Mouse (Mus musculus) forebrain, embryonic 10.5 days (tissue): ENCODE measurements at regions not wholly inside any gene's neighbourhood (a gene's known extent, or its start where the extent isn't known, plus 50 kb on each side); places are given as distances from the start of the nearest gene placed in this dataset.
A peak's percentile ranks its signal among the peaks of the same experiment; 100 is the strongest.

ENCODE experiments used
- DNase-seq: peaks from one replicate; pipeline ENCODE4 v3.0.0-alpha.2; 2017; ENCODE audit warnings: low spot score; ENCODE audit errors: extremely low spot score
- H3K27ac ChIP-seq: fragments of 300-500 bp; sonication (generic); 2 replicates; pipeline ENCODE4 v1.5.1; 2016; ENCODE audit warnings: mild to moderate bottlenecking
- H3K27me3 ChIP-seq: fragments of 300-500 bp; sonication (generic); 2 replicates; pipeline ENCODE4 v1.6.1; 2016; ENCODE audit warnings: mild to moderate bottlenecking; ENCODE audit not compliant: poor library complexity, severe bottlenecking
- H3K36me3 ChIP-seq: fragments of 300-500 bp; sonication (generic); replicated peaks from 2 replicates; pipeline ENCODE4 v1.6.1; 2016; ENCODE audit warnings: mild to moderate bottlenecking, moderate library complexity
- H3K4me1 ChIP-seq: fragments of 300-500 bp; sonication (generic); 2 replicates; pipeline ENCODE4 v1.6.1; 2016
- H3K4me3 ChIP-seq: fragments of 300-500 bp; sonication (generic); 2 replicates; pipeline ENCODE4 v1.5.1; 2016; ENCODE audit warnings: mild to moderate bottlenecking, moderate library complexity
- H3K9me3 ChIP-seq: fragments of 300-500 bp; sonication (generic); 2 replicates; pipeline ENCODE4 v1.6.1; 2016; ENCODE audit warnings: mild to moderate bottlenecking, moderate library complexity
- WGBS: fragments of 180-500 bp; shearing (Covaris S2); methylation state at CpG from one replicate; pipeline ENCODE4 v1.1.7; 2016; 5-methylcytosine and 5-hydroxymethylcytosine counted together

GRCm38 (mm10) chr1:91717961-91718360 is 83.3 kb upstream of the Twist2 start:
- Histone ChIP-seq H3K27me3 (no peaks in the 10 kb centered on the region), H3K36me3 (no peaks in the 10 kb centered on the region), H3K4me3 (no peak overlapping the region), H3K9me3 (no peaks in the 10 kb centered on the region), H3K27ac (no peak overlapping the region), H3K4me1 (no peaks in the 10 kb centered on the region)
- DNase-seq: no peak
- WGBS: 86% methylated on average over 8 of the region's 8 CpGs

GRCm38 (mm10) chr1:91729246-91729645 is 72.0 kb upstream of the Twist2 start:
- Histone ChIP-seq H3K4me3 (no peak overlapping the region), H3K27me3 (no peaks in the 10 kb centered on the region), H3K27ac (no peak overlapping the region), H3K36me3 (no peaks in the 10 kb centered on the region), H3K4me1 (peaks cover 6% of the 10 kb centered on the region; the same call in 1 of the 2 replicates), H3K9me3 (no peaks in the 10 kb centered on the region)
- WGBS: 67% methylated on average over 11 of the region's 11 CpGs
- DNase-seq: no peak

DNA sequence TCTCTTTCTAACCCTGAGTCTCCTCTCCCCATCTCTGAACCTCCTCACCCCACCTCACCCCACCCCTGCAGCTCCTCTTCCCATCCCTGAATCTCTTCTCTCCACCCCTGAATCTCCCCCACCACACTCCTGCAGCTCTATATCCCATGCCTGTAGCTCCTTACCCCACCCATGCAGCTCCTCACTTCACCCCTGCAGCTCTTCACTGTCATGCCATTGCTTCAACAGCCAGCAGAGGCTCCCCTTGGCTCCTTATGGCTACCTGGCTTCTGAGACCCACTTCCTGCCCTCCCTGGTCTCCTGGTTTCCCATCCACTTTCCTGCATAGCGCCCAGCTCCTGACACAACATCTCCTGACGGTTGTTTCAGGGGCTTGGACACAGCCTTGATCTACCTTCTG is 71.0 kb upstream of the Twist2 start:
- H3K27ac ChIP-seq: no peak overlapping the region
- peaks cover 6% of the 10 kb centered on the region; the same call in 1 of the 2 replicates for H3K4me1 ChIP-seq
- WGBS: 75% methylated on average over 2 of the region's 2 CpGs
- no peak for DNase-seq
- H3K9me3 ChIP-seq: no peaks in the 10 kb centered on the region
- no peak overlapping the region for H3K4me3 ChIP-seq
- no peaks in the 10 kb centered on the region for H3K36me3 ChIP-seq
- no peaks in the 10 kb centered on the region for H3K27me3 ChIP-seq

- no peak overlapping the region for H3K4me3 ChIP-seq
- no peaks in the 10 kb centered on the region for H3K27me3 ChIP-seq
- no peaks in the 10 kb centered on the region for H3K36me3 ChIP-seq
- no peak overlapping the region for H3K27ac ChIP-seq
- H3K4me1 ChIP-seq: peaks cover 6% of the 10 kb centered on the region; the same call in 1 of the 2 replicates
- DNase-seq: no peak
- 88% methylated on average over 13 of the region's 13 CpGs for WGBS
- H3K9me3 ChIP-seq: no peaks in the 10 kb centered on the region
These were observed 69.6 kb upstream of the Twist2 start for GRCm38 (mm10) chr1:91731703-91732102.

DNA sequence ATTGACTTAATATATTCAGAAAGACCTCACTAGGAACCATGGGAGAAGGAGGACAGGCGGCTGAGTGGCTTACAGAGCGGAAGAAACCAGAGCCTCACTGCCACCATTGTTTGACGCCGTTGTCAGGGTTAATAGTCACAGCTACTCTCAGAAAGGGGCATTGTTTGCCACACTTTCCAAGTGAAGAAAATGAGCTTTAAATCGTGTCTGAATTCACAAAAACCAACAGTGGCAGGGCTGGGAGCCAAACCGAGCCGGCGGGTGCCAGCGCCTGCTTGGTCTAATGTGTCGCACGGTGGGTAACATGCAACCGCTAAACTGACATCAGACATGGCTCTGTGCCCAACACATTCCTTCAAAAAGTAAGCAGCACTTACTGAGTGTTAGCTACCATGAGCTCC is 68.8 kb upstream of the Twist2 start:
- DNase-seq: no peak
- no peak overlapping the region for H3K27ac ChIP-seq
- H3K9me3 ChIP-seq: no peaks in the 10 kb centered on the region
- H3K4me3 ChIP-seq: no peak overlapping the region
- no peaks in the 10 kb centered on the region for H3K36me3 ChIP-seq
- peaks cover 6% of the 10 kb centered on the region; the same call in 1 of the 2 replicates for H3K4me1 ChIP-seq
- no peaks in the 10 kb centered on the region for H3K27me3 ChIP-seq
- WGBS: 78% methylated on average over 12 of the region's 12 CpGs

DNA sequence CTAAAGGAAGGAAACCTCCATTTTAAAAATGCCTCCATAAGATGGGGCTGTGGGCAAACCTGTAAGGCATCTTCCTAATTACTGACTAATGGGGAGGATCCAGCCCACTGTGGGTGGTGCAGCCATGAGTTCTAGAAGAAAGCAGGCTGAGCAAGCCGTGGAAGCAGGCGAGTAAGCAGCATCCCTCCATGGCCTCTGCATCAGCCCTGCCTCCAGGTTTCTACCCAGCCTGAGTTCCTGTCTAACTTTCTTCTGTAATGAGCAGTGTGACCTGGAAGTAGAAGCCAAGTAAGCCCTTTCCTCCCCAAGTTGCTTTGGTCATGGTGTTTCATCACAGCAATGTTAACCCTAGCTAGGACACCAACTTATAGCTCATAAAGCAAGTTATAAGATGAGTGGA is 66.5 kb upstream of the Twist2 start:
- no peak overlapping the region for H3K4me3 ChIP-seq
- 79% methylated on average over 2 of the region's 2 CpGs for WGBS
- DNase-seq: no peak
- H3K27me3 ChIP-seq: no peaks in the 10 kb centered on the region
- H3K9me3 ChIP-seq: no peaks in the 10 kb centered on the region
- peaks cover 6% of the 10 kb centered on the region; the same call in 1 of the 2 replicates for H3K4me1 ChIP-seq
- no peak overlapping the region for H3K27ac ChIP-seq
- H3K36me3 ChIP-seq: no peaks in the 10 kb centered on the region

- 83% methylated on average over 5 of the region's 5 CpGs for WGBS
- DNase-seq: no peak
- no peaks in the 10 kb centered on the region for H3K9me3 ChIP-seq
- H3K4me3 ChIP-seq: no peak overlapping the region
- no peaks in the 10 kb centered on the region for H3K36me3 ChIP-seq
- peaks cover 6% of the 10 kb centered on the region; the same call in 1 of the 2 replicates for H3K4me1 ChIP-seq
- no peak overlapping the region for H3K27ac ChIP-seq
- H3K27me3 ChIP-seq: no peaks in the 10 kb centered on the region
These were observed 65.8 kb upstream of the Twist2 start for GRCm38 (mm10) chr1:91735436-91735835.

GRCm38 (mm10) chr1:91740661-91741060 is 60.6 kb upstream of the Twist2 start:
- Histone ChIP-seq H3K9me3 (no peaks in the 10 kb centered on the region), H3K36me3 (no peaks in the 10 kb centered on the region), H3K27ac (no peak overlapping the region), H3K27me3 (no peaks in the 10 kb centered on the region), H3K4me3 (no peak overlapping the region), H3K4me1 (no peaks in the 10 kb centered on the region)
- WGBS: 88% methylated on average over 8 of the region's 8 CpGs
- no peak for DNase-seq

- Histone ChIP-seq H3K9me3 (no peaks in the 10 kb centered on the region), H3K4me3 (no peak overlapping the region), H3K36me3 (no peaks in the 10 kb centered on the region), H3K4me1 (peaks cover 2% of the 10 kb centered on the region; the same call in 1 of the 2 replicates), H3K27ac (no peak overlapping the region), H3K27me3 (0 out of 2 replicates have a peak, but pooled peaks cover 4% of the 10 kb centered on the region)
- 91% methylated on average over 7 of the region's 7 CpGs for WGBS
- no peak for DNase-seq
These were observed 59.2 kb upstream of the Twist2 start for GRCm38 (mm10) chr1:91742031-91742430.

- Histone ChIP-seq H3K36me3 (no peaks in the 10 kb centered on the region), H3K4me3 (no peak overlapping the region), H3K27me3 (0 out of 2 replicates have a peak, but pooled peaks cover 4% of the 10 kb centered on the region), H3K4me1 (peaks cover 11% of the 10 kb centered on the region), H3K27ac (no peak overlapping the region), H3K9me3 (no peaks in the 10 kb centered on the region)
- WGBS: 65% methylated on average over 3 of the region's 3 CpGs
- no peak for DNase-seq
These were observed 58.3 kb upstream of the Twist2 start for GRCm38 (mm10) chr1:91742914-91743313.

DNA sequence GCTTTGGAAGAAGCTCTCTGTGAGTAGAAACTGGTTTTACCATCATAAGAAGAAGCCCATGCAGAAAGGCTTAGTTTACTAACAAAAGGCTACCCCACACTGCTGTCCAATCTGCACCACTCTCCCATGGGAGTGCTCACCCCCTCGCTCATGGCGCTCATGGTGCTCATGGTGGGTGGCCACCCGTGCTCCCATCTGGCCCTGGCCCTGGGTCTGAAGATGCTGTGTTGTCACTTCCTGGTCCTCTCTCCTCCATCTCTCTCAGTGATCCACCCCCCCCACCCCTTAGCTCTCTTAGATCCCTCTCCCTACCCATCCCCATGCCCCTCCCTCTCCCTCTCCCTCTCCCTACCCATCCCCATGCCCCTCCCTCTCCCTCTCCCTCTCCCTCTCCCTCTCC is 57.2 kb upstream of the Twist2 start:
- no peaks in the 10 kb centered on the region for H3K9me3 ChIP-seq
- WGBS: 94% methylated on average over 3 of the region's 3 CpGs

GRCm38 (mm10) chr1:91744701-91745100 is 56.6 kb upstream of the Twist2 start:
- Histone ChIP-seq H3K27ac (no peak overlapping the region), H3K4me3 (no peak overlapping the region), H3K27me3 (0 out of 2 replicates have a peak, but pooled peaks cover 11% of the 10 kb centered on the region), H3K4me1 (peaks cover 12% of the 10 kb centered on the region), H3K36me3 (no peaks in the 10 kb centered on the region), H3K9me3 (no peaks in the 10 kb centered on the region)
- DNase-seq: no peak
- WGBS: 86% methylated on average over 5 of the region's 5 CpGs

More for the DNA sequence above, 57.2 kb upstream of the Twist2 start:
- Histone ChIP-seq H3K27me3 (0 out of 2 replicates have a peak, but pooled peaks cover 11% of the 10 kb centered on the region), H3K4me1 (peaks cover 12% of the 10 kb centered on the region), H3K4me3 (no peak overlapping the region), H3K27ac (no peak overlapping the region), H3K36me3 (no peaks in the 10 kb centered on the region)
- DNase-seq: no peak

DNA sequence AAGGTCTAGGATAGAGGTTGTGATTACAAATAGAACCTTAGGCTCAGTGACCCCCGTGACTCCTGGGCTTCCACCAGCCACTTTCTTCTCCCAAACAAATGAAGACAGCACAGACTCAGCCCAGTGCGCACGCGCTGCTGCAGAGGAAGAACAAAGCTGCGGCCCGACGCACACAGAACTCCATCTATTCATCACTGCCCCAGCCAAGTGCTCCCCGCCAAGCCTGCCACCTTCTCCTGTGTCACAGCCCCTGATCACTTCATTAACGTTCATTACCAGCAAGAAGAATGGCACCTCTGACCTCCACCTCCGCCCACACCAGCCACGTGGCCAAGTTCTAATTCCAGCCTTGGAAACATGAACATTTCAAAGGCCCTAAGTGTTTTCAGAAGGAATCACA is 53.7 kb upstream of the Twist2 start:
- Histone ChIP-seq H3K27ac (peak overlapping the region; percentile 44; the same call in 1 of the 2 replicates), H3K36me3 (no peaks in the 10 kb centered on the region), H3K4me1 (peaks cover 12% of the 10 kb centered on the region), H3K27me3 (0 out of 2 replicates have a peak, but pooled peaks cover 11% of the 10 kb centered on the region), H3K4me3 (no peak overlapping the region), H3K9me3 (no peaks in the 10 kb centered on the region)
- DNase-seq: peak; percentile 29
- WGBS: 37% methylated on average over 11 of the region's 11 CpGs
